ENCODE assay signal across 11 mouse cellular contexts in the genomic region with DNA sequence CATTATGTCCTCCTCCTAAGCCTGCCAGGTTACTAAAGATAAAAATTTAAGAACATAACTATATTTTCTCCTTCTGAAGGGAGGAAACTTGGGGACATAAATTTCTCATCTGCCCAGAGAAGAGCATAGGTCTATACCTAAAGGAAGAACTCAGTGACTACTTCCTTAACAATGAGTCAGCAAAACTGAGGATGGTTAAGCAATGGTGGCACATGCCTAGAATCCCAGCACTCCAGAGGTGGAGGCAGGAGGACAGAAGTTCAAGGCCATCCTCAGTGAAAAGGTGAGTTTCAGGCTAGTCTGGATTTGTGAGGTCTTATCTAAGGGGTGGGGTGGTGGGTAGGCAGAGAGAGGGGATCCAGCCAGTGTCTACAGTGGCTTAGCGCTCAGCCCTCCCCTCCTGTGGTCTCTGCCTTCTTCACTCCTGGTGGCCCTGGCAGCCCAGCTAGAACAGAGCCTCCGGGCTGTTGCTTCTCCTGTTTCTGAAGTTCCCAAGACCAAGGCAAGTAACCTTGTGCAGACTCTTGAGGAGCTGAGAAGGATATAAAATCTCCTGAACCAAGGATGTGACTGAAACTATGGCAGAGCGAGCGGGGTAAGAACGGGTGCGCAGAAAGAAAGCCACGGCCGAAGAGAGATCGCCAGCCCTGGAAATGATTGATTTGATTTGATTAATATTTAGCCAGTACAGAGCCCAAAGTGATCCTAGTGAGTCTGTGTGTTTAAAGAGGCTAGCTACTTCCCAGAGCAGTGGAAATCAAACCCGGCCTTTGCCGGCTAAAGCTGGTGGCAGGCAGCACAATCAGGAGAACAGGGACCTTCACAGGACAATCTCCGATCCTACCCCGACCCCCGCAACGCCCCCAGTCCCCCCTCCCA.
DNase-seq lines count a peak whose midpoint lies in the region; ATAC-seq and TF ChIP-seq lines count a peak whose summit lies in the region.
"Had no signal": no experiment of that assay in that cellular context is flagged by ENCODE, and none has a peak within 500 bp of the region (broad histone marks: within the 10 kb centered on the region; RNA-seq: fewer than 3 reads in every experiment).

No protein-coding gene starts in this region.

- H3K27ac ChIP-seq in forebrain, embryonic 10.5 days = 0 out of 2 replicates have a peak overlapping the region, but pooled peaks have one; percentile 15
- no peak overlapping the region for H3K27ac ChIP-seq in forebrain, embryonic 14.5 days (ENCODE audit: low read depth, low read length)
- H3K27ac ChIP-seq in kidney, adult 2 months (ENCODE audit: insufficient read depth, low read depth, low read length) = no peak overlapping the region
- H3K27ac ChIP-seq in liver, adult 2 months (replicated peaks; ENCODE audit: insufficient read depth, low read depth, low read length) = peak overlapping the region; percentile 71
- H3K27ac ChIP-seq: macrophage had no signal

- no peaks in the 10 kb centered on the region for H3K9me3 ChIP-seq in forebrain, embryonic 10.5 days
- no peaks in the 10 kb centered on the region for H3K9me3 ChIP-seq in forebrain, embryonic 14.5 days (replicated peaks; ENCODE audit: control insufficient read depth, low read length)
- H3K9me3 ChIP-seq in E14TG2a.4 (ENCODE audit: low read length) = peaks cover 9% of the 10 kb centered on the region; the same call in 1 of the 2 replicates

- no peak for TF ChIP-seq POLR2A in kidney, adult 2 months (IDR thresholded peaks at IDR 0.05; ENCODE audit: low read depth, low read length)
- TF ChIP-seq POLR2A in liver, adult 2 months (IDR thresholded peaks at IDR 0.05; ENCODE audit: extremely low read depth, insufficient read depth, low read length) = no peak

- TF ChIP-seq CTCF in E14TG2a.4 (conservative IDR thresholded peaks at IDR 0.05; ENCODE audit: low read length) = no peak
- TF ChIP-seq CTCF in kidney, adult 2 months (conservative IDR thresholded peaks at IDR 0.05; ENCODE audit: insufficient read depth, insufficient read length, low read depth, low read length) = no peak
- TF ChIP-seq CTCF in liver, adult 2 months (IDR thresholded peaks at IDR 0.05; ENCODE audit: low read depth, low read length) = no peak

- H3K4me2 ChIP-seq in forebrain, embryonic 14.5 days (ENCODE audit: low read length) = no peak overlapping the region

- H3K4me1 ChIP-seq in forebrain, embryonic 10.5 days = peaks cover 30% of the 10 kb centered on the region
- H3K4me1 ChIP-seq in forebrain, embryonic 14.5 days (ENCODE audit: control insufficient read depth, insufficient read depth, low read length) = peaks cover 24% of the 10 kb centered on the region
- peaks cover 38% of the 10 kb centered on the region for H3K4me1 ChIP-seq in E14TG2a.4 (replicated peaks; ENCODE audit: low read depth, low read length)
- peaks cover 3% of the 10 kb centered on the region; the same call in 1 of the 2 replicates for H3K4me1 ChIP-seq in kidney, adult 2 months (ENCODE audit: control insufficient read depth, insufficient read depth, low read length)
- H3K4me1 ChIP-seq in liver, adult 2 months (ENCODE audit: control insufficient read depth, insufficient read depth, low read length) = peaks cover 16% of the 10 kb centered on the region

- ATAC-seq in forebrain, embryonic 14.5 days = no peak

- no peaks in the 10 kb centered on the region for H3K79me2 ChIP-seq in liver, adult 2 months (ENCODE audit: control insufficient read depth, insufficient read depth, low read length)

- 42% methylated on average over 15 of the region's 15 CpGs for WGBS in forebrain, embryonic 10.5 days
- WGBS in forebrain, embryonic 14.5 days = 44% methylated on average over 15 of the region's 15 CpGs
- 18% methylated on average over 15 of the region's 15 CpGs for WGBS in kidney, adult 2 months
- 15% methylated on average over 15 of the region's 15 CpGs for WGBS in liver, adult 2 months

- no peak overlapping the region for H3K9ac ChIP-seq in forebrain, embryonic 14.5 days (ENCODE audit: low read length)
- peak overlapping the region; percentile 41 for H3K9ac ChIP-seq in liver, adult 2 months (ENCODE audit: low read depth, low read length)

- peaks cover 68% of the 10 kb centered on the region for H3K27me3 ChIP-seq in forebrain, embryonic 10.5 days (ENCODE audit: poor library complexity, severe bottlenecking)
- no peaks in the 10 kb centered on the region for H3K27me3 ChIP-seq in forebrain, embryonic 14.5 days (replicated peaks; ENCODE audit: control insufficient read depth, insufficient read depth, low read length)
- no peaks in the 10 kb centered on the region for H3K27me3 ChIP-seq in E14TG2a.4 (ENCODE audit: insufficient read depth, low read length)
- no peaks in the 10 kb centered on the region for H3K27me3 ChIP-seq in kidney, adult 2 months (replicated peaks; ENCODE audit: control insufficient read depth, insufficient read depth, low read length)
- H3K27me3 ChIP-seq in liver, adult 2 months (ENCODE audit: control insufficient read depth, insufficient read depth, low read length) = no peaks in the 10 kb centered on the region

- no peak overlapping the region for H3K4me3 ChIP-seq in forebrain, embryonic 10.5 days
- H3K4me3 ChIP-seq in forebrain, embryonic 14.5 days (ENCODE audit: low read depth, low read length) = no peak overlapping the region
- peak overlapping the region; percentile 57 for H3K4me3 ChIP-seq in E14TG2a.4 (replicated peaks; ENCODE audit: low read length)
- H3K4me3 ChIP-seq in kidney, adult 2 months (ENCODE audit: insufficient read depth, low read depth, low read length) = no peak overlapping the region
- peak overlapping the region; percentile 9 for H3K4me3 ChIP-seq in liver, adult 2 months (ENCODE audit: insufficient read depth, low read depth, low read length)
- H3K4me3 ChIP-seq: erythroblast, embryonic 14.5 days had no signal

- no peak for DNase-seq in forebrain, embryonic 10.5 days (ENCODE audit: extremely low spot score, low spot score)
- no peak for DNase-seq in forebrain, embryonic 14.5 days (ENCODE audit: low spot score)
- DNase-seq in kidney, adult 2 months = peak; percentile 86
- DNase-seq in liver, adult 2 months (ENCODE audit: extremely low read depth, low read depth, low spot score) = peak; percentile 89
- DNase-seq in urinary bladder, postnatal 25 days (ENCODE audit: low spot score) = no peak
- DNase-seq in layer of hippocampus, postnatal 14 days (ENCODE audit: low spot score in 2 of 2) = no peak
- DNase-seq in frontal cortex, adult 2 months (ENCODE audit: extremely low spot score in 1 of 2, low spot score in 1 of 2) = no peak
- DNase-seq: gastrocnemius, postnatal 10 days had no signal

- no peaks in the 10 kb centered on the region for H3K36me3 ChIP-seq in forebrain, embryonic 10.5 days (replicated peaks)
- no peaks in the 10 kb centered on the region for H3K36me3 ChIP-seq in forebrain, embryonic 14.5 days (ENCODE audit: control insufficient read depth, insufficient read depth, low read length)
- H3K36me3 ChIP-seq in E14TG2a.4 (ENCODE audit: insufficient read depth, low read length) = no peaks in the 10 kb centered on the region
- no peaks in the 10 kb centered on the region for H3K36me3 ChIP-seq in kidney, adult 2 months (ENCODE audit: control insufficient read depth, insufficient read depth, low read length)
- no peaks in the 10 kb centered on the region for H3K36me3 ChIP-seq in liver, adult 2 months (ENCODE audit: control insufficient read depth, insufficient read depth, low read length)

Comparison
In these comparisons a context has a peak if more than half of its experiments do, and no peak if none do; other contexts are left out.
1. H3K27ac ChIP-seq: peak in forebrain, embryonic 10.5 days (single experiment) and liver, adult 2 months (single experiment); none in forebrain, embryonic 14.5 days (single experiment) and kidney, adult 2 months (single experiment).
2. DNase-seq: peak in kidney, adult 2 months (single experiment) and liver, adult 2 months (single experiment); none in forebrain, embryonic 10.5 days (single experiment), forebrain, embryonic 14.5 days (single experiment), urinary bladder, postnatal 25 days (single experiment), layer of hippocampus, postnatal 14 days (0 of 2) and frontal cortex, adult 2 months (0 of 2).
3. H3K4me3 ChIP-seq: peak in E14TG2a.4 (single experiment) and liver, adult 2 months (single experiment); none in forebrain, embryonic 10.5 days (single experiment), forebrain, embryonic 14.5 days (single experiment) and kidney, adult 2 months (single experiment).